Mouse (Mus musculus) gastrocnemius, postnatal 4 days (tissue): Measurements from ENCODE around the gene Tspan11. TPM values are rescaled to one million over a fixed set of nuclear protein-coding genes. Genes with fewer than 3 reads are reported as not detected.

Source experiments
- DNase-seq, 2 experiments: peaks; one replicate each; pipeline ENCODE4 v3.0.0; 2021 to 2022; ENCODE audit warnings: low spot score in 2 of 2, mixed read lengths in 2 of 2
- total RNA-seq, 2 experiments: library from RNA; stranded (reverse); gene quantifications; 2 replicates each; pipeline ENCODE4 v1.2.3; 2021

Tspan11 gene
- total RNA-seq, 2 experiments from 2014 or later, result 13.4 to 14.0 TPM

DNA sequence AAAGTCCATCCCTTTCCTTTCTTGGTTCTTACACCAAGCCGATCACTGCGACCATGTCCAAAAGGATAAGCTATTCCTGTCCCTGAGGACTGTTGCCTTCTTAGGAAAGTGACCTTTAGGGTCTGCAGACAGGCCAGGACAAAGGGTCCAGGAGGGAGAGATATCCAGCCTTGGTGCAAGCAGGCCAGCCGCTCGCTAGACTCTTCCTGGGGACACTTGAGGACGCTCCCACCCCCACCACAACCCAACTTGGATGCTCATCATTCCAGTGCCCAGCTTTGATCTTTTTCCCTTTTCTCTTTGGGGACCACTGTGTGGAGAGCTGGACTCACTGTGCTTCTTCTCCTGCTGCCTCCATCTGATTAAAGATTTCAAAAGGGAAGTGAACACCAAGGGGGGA lies 41.3 kb downstream of the Tspan11 start:
- no peak for DNase-seq

GRCm38 (mm10) chr6:127932697-127933096 lies 45.3 kb downstream of the Tspan11 start:
- DNase-seq, result peak in 1 of 2 experiments; percentile 27

DNA sequence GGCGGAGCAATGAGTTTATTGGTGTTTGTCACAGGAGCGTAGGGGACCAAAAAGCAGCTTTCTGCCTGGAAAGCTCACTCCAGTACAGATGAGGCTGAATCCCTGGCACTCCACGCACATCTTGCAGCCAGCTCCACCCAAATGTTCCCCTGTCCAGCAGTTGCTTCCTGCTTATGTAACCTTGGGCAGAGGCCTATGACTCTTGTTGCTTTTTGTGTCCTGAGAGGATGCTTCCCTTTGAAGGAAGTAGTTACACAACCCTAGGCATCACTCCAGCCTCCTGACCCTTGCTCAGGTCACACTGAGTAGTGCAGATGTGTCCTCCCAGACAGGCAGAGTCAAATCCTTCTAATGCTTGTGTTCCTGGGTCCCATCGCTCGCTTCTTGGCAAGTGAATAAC lies 46.5 kb downstream of the Tspan11 start:
- DNase-seq, result peak in 1 of 2 experiments; percentile 48

DNA sequence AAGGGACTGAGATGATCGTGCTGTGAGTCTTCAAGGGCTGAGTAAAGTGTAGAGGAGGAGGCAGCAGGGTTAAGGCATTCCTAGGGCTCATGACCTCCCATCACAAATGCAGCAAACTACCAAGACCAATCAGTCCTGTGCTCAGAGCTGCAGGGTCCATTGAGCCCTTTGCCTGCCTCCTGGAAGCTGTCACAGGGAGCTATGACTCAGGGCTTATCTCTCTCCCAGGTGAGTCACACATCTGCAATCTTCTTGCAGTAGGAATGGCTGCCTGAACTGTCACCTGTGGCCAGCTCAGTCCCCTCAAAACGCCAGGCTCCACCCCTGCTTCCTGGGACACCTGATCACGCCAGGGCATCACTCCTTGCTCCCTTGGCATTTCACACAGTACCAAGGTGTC lies 47.7 kb downstream of the Tspan11 start:
- no peak for DNase-seq

GRCm38 (mm10) chr6:127942421-127942820 lies 55.0 kb downstream of the Tspan11 start:
- DNase-seq, result no peak

DNA sequence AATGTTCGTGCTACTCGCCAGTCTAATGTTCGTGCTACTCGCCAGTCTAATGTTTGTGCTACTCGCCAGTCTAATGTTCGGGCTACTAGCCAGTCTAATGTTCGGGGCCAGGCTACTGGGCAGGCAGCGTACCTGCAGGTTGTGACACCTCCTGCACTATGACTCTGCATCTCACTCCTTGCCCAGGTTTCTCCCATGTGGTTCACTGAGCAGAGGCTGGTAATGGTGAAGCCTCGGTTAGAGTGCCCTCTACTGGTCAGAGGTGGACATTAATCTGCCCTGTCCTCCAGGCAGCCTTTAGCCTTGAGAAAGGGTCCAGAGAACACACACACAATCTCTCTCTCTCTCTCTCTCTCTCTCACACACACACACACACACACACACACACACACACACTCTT lies 58.3 kb downstream of the Tspan11 start:
- peak in 1 of 2 experiments; percentile 66 for DNase-seq

GRCm38 (mm10) chr6:127948656-127949055 lies 61.3 kb downstream of the Tspan11 start:
- DNase-seq, result no peak

DNA sequence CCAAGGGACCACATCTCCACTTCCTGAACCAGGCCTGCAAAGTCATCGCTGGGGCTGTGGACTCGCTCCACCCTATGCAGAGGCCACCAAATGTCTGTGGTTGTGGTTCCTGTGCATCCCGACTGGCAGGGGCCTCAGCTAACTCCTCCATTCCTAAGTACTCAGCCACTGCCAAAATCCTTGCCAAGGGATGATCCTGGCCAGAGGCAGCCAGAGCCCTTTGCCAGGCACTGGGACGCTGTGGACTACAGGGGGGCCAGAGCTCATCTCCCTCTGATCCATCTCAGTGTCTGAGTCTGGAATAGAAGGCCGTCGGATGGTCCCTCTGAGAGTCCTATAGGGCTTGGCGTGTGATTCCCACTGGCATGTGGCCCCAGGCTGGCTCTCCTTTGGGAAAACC lies 62.5 kb downstream of the Tspan11 start:
- DNase-seq, result no peak

GRCm38 (mm10) chr6:127953071-127953470 lies 65.7 kb downstream of the Tspan11 start:
- DNase-seq, result no peak

DNA sequence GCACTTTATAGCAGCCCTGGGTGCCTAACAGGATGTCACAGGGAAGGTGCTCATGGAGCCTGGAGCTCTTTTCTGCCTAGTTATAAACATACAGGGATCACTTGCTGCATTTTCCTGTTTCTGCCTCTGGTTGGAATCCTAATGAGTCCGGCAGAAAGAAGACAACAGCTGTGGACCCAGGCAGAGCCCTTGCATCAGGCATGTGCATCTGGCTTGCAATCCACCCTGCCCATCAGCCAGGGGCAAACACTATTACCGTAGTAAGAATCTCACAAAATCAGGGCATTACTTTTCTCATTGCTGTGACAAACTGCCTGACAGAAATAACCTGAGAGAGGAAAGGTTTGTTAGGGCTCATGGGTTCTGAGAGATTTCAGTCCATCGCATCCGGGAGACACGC lies 68.8 kb downstream of the Tspan11 start:
- no peak for DNase-seq

- no peak for DNase-seq
Observed at GRCm38 (mm10) chr6:127960203-127960602, 72.8 kb downstream of the Tspan11 start.

DNA sequence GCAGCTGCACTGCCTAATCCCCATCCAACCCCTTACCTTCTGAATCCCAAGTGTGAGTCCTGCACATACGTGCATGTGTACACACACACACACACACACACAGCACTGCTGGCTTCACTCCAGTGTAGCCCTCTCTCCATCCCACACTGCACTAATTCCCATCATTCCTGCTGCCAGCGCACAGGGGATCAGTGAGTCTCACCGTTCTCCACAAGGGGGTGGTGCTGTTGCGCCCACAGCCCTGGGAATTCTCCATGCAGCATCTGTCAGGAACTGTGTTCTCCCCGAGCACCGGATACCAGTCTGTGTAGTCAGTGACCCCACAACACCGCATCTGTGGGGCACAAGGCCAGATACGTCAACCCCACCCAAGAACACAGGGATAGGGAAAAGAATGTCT lies 78.1 kb downstream of the Tspan11 start:
- DNase-seq, result no peak

DNA sequence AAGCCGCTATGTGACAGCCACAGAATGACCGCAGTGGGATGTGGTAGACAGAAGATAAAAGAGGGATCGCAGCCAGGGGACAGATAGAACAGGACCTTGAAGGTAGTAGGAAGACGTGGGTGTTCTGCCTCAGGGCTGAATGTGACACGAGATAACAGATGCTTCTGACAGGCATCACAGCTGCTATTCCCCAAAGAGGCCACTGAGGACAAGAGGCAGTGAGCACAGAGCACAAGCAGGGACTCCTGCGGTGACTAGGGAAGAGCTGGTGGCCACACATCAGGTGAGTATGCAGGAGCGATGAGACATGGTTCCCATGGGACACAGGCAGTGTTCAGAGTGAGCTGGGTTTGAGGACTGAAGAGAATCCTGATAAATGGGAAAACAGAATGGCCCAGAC lies 82.3 kb downstream of the Tspan11 start:
- DNase-seq, result no peak

- peak; percentile 75 to 81 for DNase-seq
Observed at GRCm38 (mm10) chr6:127970120-127970519, 82.7 kb downstream of the Tspan11 start.

DNA sequence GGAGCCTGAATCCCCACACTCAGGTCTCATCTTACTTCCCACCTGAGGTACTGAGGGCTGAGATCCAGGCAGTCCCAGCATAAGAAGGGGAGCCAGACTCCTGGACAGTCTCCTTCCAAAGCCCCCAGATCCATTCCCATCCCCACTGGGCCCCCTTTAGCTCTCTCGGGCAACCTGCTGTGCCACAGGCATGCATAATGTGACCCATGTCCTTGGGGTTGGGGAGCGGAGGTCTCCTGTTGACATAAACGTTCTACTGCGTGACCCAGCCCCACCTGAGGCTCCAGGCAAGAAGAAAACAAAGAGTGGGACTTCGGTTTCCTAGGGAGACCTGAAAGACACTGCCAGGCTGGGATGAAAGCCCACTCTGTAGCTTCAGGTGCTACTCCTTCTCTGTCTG lies 83.5 kb downstream of the Tspan11 start:
- DNase-seq, result no peak

DNA sequence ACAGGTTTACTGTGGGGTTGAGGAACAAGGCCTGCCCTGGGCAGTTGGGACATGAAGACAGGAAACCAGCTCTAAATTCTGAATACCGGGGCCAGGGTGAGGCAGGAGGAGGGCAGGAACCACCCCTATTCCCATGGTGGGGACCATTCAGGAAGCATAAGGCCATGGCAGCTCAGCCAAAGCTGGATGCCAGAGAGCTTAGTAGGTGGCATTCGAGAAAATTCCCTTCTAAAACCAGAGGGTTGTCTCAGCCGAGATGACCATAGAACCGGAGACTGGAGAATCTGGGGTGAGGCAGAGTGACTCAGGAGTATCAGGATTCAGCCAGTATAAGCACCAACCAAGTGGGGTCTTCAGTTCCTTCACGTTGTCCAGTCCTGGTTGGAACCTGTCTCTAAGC lies 84.5 kb downstream of the Tspan11 start:
- no peak for DNase-seq

DNA sequence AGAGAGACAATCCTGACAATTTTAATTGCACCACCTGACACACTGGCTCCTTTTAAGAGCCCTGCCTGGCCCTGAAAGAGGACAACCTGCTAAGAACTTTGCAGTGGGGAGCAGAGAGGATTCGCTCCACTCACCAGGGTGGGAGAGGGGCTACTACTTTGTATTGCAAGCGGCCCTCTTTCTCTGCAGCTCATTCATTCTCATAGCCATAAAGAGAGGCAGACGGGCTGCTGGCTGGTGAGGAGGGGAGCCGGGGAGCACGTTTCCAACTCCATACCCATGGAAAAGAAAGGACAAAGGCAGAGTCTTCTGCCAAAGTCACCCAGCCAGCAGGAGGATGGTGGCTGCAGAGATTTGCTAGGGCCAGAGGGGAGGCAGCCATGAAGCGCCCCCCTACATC lies 86.2 kb downstream of the Tspan11 start:
- DNase-seq, result no peak

- DNase-seq, result no peak
Observed at GRCm38 (mm10) chr6:127974000-127974399, 86.6 kb downstream of the Tspan11 start.

DNA sequence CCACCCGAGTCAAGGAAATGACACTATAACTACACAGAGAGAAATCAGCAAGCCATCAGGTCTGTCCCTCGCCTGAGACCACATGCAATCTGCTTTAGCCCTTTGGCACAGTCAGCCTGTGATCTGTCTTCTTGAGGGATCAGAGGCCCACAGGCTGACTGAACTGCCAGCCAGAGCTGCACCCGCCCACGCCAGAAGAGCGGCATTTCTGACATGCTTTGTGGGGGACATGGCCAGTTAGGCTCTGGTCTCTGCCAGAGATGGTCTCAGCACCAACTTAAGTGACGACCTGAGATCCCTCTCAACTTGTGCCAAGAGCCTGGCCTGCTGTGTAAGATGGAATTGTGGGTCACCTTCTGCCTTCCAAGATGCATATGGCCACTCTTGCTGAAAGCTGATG lies 89.3 kb downstream of the Tspan11 start:
- DNase-seq, result no peak

DNA sequence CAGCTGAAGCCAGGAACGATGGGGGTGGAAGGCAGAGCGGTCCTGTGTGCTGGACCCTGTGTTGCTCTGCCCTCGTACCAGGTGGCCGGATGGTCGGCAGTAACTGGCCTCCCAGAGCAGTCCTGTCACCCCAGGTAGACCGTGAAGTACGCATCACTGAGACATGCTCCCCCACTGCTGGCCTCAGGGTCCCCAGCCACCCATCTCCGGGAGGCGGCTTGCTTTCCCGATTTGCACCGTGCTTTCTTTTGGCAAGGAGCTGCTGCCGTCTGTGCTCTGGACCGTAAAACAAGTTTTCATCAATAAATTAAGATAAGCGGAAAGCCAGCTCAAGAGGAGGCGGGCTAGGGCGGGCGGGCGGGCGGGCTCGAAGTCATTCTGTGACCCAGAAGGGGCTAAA lies 91.6 kb downstream of the Tspan11 start:
- DNase-seq, result no peak

DNA sequence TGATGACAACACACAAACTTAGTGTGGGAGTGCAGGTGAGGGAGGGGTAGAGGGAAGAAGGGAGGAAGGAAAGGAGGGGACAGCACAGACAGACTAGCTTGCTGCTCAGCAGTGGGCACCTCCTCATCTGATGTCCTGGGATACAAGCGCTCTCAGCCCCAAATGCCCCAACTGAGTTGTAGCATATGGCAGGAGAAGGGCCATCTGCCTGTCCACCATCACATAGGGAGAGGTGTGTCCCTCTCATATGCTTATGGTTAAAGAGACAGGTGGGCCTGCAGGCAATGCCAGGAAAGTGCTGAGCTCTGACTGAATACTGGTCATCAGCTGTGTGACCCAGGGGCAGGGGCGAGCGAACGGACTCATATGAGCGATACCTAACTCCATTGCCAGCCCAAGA lies 92.4 kb downstream of the Tspan11 start:
- DNase-seq, result no peak

GRCm38 (mm10) chr6:127980381-127981045 lies 93.1 kb downstream of the Tspan11 start:
- no peak for DNase-seq

GRCm38 (mm10) chr6:127981176-127981575 lies 93.8 kb downstream of the Tspan11 start:
- no peak for DNase-seq

DNA sequence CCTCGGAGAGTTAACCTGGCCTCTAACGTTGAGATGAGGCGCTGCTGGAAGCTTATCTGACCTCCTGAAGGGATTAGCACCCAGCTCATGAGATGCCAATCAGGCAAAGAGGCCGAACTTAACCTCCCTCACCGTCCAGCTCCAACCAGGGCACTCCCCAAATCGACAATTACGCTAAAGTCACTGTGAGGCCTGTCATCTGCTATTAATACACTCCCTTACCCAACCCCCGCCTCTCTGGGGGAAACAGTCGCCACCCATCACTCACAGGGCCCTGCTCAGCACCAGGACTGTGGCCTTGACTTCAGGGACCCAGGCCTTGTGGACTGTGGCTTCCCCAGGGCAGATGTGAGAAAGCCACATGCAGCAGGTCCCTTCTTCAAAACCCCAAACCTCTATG lies 99.0 kb downstream of the Tspan11 start:
- DNase-seq, result no peak
